Mouse (Mus musculus) cortical plate, adult 2 months (tissue): ENCODE measurements around the gene Xrcc1.

Experiments
- CTCF ChIP-seq: fragments of 200-500 bp; IDR thresholded peaks from 2 replicates; pipeline ENCODE4 v1.5.1; 2011; ENCODE audit warnings: mild to moderate bottlenecking, control low read depth, low read length; ENCODE audit not compliant: insufficient read depth; ENCODE audit errors: extremely low read depth
- POLR2A ChIP-seq: fragments of 200-500 bp; IDR thresholded peaks from 2 replicates; pipeline ENCODE4 v1.6.1; 2011; ENCODE audit warnings: mild to moderate bottlenecking, low read length, control low read depth; ENCODE audit not compliant: insufficient read depth; ENCODE audit errors: extremely low read depth

DNA sequence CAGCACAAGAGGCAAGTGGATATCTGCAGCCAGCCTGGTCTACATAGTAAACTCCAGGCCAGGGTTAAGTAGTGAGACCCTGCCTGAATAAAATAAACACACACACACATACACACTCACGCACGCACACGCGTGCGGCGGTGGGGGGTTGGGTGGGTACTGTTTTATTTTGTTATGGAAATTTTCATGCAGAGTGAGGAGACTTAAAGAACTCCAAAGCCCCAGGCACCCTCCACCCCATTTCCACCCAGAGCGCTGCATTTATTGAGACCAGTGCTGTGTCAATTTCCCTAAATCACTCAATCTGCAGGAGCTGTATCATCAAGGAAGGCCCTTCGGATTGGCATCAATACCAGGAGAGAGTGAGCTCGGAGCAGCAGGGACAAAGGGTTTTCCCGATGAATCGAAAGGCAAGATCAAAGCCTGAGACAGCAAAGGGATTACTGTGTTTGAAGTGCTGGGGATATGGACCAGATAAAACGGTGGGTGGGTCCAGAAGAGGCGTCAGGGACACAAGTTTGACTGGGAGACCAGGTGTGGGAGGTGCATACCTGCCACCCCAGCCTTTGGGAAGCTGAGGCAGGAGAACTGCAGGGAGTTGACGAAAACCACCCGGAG is 40.5 kb upstream of the Xrcc1 start:
- TF ChIP-seq CTCF (no peak), POLR2A (no peak)
